Mouse (Mus musculus) spleen, postnatal 0 days (tissue): ENCODE data around the gene Olfr832. TPM values are rescaled to one million over a fixed set of nuclear protein-coding genes. Genes with fewer than 3 reads are reported as not detected.

Experiments
- polyA plus RNA-seq: library from polyadenylated mRNA; unstranded; fragments of >200 nt; fragmentation: Nextera tagmentation; extraction: Ambion mirVana; gene quantifications from 2 replicates; pipeline ENCODE4 v1.2.1, GENCODE M21; 2015

The Olfr832 gene
- polyA plus RNA-seq: not detected in 2 replicates

DNA sequence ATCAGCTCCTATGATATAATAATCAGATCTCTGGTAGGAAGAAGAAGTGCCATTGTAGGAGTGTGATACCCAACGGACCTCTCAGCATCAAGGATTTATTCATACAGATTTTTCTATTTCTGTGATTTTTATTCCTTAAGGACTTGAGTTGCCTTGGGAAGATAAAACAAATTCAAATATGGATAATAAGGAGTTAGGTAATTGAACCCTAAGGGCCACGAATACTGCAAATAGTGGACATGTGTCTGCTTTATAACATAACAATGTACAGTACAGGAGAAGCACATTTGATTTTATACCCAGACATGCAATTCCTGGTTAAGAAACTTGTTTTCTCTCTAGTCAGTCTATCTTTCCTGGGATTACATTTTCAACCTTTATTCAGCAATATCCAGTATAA lies at the start of gene Olfr832:
Gene Olfr832 (plus strand): TSS at position 301 of the 400 bp plus-strand sequence.

DNA sequence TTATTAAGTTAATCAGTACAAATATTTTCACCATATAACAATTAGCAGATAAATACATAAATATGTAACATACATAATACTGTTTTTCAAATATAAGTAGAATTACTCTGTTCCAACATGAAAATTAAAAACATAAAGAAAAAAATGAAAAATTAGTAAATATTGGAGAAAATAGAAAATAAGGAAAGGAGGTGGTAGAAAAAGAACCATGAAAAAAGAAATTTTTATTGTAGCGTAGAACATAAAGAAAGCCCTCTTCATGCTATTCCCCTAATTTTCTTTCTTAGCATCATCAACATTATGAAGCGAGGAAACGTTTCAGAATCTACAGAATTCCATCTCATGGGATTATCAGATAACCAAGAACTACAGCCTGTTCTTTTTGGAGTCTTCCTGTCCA lies 50.8 kb downstream of the Olfr832 start, which contains the start of gene Olfr834:
Gene Olfr834 (plus strand): TSS at position 301 of the 400 bp plus-strand sequence.

Other genes starting within 250 kb of the Olfr832 start
- not detected in 2 replicates for gene Olfr24, start 173.1 kb upstream of the Olfr832 start, polyA plus RNA-seq
- not detected in 2 replicates for gene Olfr828, start 117.6 kb upstream of the Olfr832 start, polyA plus RNA-seq
- gene Olfr829, start 82.2 kb upstream of the Olfr832 start, polyA plus RNA-seq: not detected in 2 replicates
- gene Olfr830, start 62.4 kb upstream of the Olfr832 start, polyA plus RNA-seq: not detected in 2 replicates
- gene Olfr834, start 50.9 kb downstream of the Olfr832 start, polyA plus RNA-seq: not detected in 2 replicates
- gene Olfr835, start 95.6 kb downstream of the Olfr832 start, polyA plus RNA-seq: not detected in 2 replicates
- not detected in 2 replicates for gene Olfr836, start 183.3 kb downstream of the Olfr832 start, polyA plus RNA-seq
- gene Olfr837, start 199.2 kb downstream of the Olfr832 start, polyA plus RNA-seq: not detected in 2 replicates
- gene Olfr839-ps1, start 240.2 kb downstream of the Olfr832 start, polyA plus RNA-seq: not detected in 2 replicates